Mouse (Mus musculus) thymus, postnatal 4 days (tissue): ENCODE measurements around the gene Mtfr1l.
A peak's percentile ranks its signal among the peaks of the same experiment; 100 is the strongest.

Source experiments
- DNase-seq: peaks from one replicate; pipeline ENCODE4 v3.0.0; 2021

The Mtfr1l gene

GRCm38 (mm10) chr4:134557626-134558249 is 22.6 kb upstream of the Mtfr1l start:
- peak; percentile 42 for DNase-seq

GRCm38 (mm10) chr4:134555956-134556580 is 20.9 kb upstream of the Mtfr1l start:
- DNase-seq: peak; percentile 60

GRCm38 (mm10) chr4:134553631-134554030 is 18.4 kb upstream of the Mtfr1l start:
- no peak for DNase-seq

GRCm38 (mm10) chr4:134551494-134552316 is 16.5 kb upstream of the Mtfr1l start, which contains the start of gene Selenon:
Gene Selenon (minus strand): TSS chr4:134552166.
- peak; percentile 41 for DNase-seq

GRCm38 (mm10) chr4:134549899-134550298 is 14.7 kb upstream of the Mtfr1l start:
- DNase-seq: no peak

- DNase-seq: no peak
Observed at GRCm38 (mm10) chr4:134548169-134548938, 13.2 kb upstream of the Mtfr1l start.

- no peak for DNase-seq
Observed at GRCm38 (mm10) chr4:134546814-134547705, 11.9 kb upstream of the Mtfr1l start.

GRCm38 (mm10) chr4:134543261-134543660 is 8.1 kb upstream of the Mtfr1l start:
- DNase-seq: peak; percentile 97

- DNase-seq: peak; percentile 60
Observed at GRCm38 (mm10) chr4:134542726-134543125, 7.5 kb upstream of the Mtfr1l start.

- DNase-seq: no peak
Observed at GRCm38 (mm10) chr4:134538997-134539580, 3.9 kb upstream of the Mtfr1l start.

GRCm38 (mm10) chr4:134535787-134536151 is 582 bp upstream of the Mtfr1l start:
- no peak for DNase-seq

- DNase-seq: peak; percentile 92
Observed at GRCm38 (mm10) chr4:134534124-134534886, 882 bp downstream of the Mtfr1l start.

- no peak for DNase-seq
Observed at GRCm38 (mm10) chr4:134533421-134533820, 1.8 kb downstream of the Mtfr1l start.

GRCm38 (mm10) chr4:134532928-134533327 is 2.3 kb downstream of the Mtfr1l start:
- DNase-seq: no peak

- DNase-seq: no peak
Observed at GRCm38 (mm10) chr4:134526220-134526619, 9.0 kb downstream of the Mtfr1l start.

GRCm38 (mm10) chr4:134525806-134526205 is 9.4 kb downstream of the Mtfr1l start:
- no peak for DNase-seq

- DNase-seq: no peak
Observed at GRCm38 (mm10) chr4:134523447-134523846, 11.7 kb downstream of the Mtfr1l start.

GRCm38 (mm10) chr4:134519281-134519680 is 15.9 kb downstream of the Mtfr1l start:
- DNase-seq: no peak

GRCm38 (mm10) chr4:134518541-134518940 is 16.6 kb downstream of the Mtfr1l start:
- DNase-seq: no peak

- no peak for DNase-seq
Observed at GRCm38 (mm10) chr4:134517719-134518118, 17.5 kb downstream of the Mtfr1l start.

- no peak for DNase-seq
Observed at GRCm38 (mm10) chr4:134516981-134517380, 18.2 kb downstream of the Mtfr1l start.
